Mouse (Mus musculus): Measurements from ENCODE around the gene Psmd5.

GRCm38 (mm10) chr2:34835669-34836068 lies 39.1 kb downstream of the Psmd5 start:
- no peak for TF ChIP-seq POLR2A (IDR thresholded peaks at IDR 0.05; ENCODE audit: low read depth, low read length)
- TF ChIP-seq CTCF (IDR thresholded peaks at IDR 0.05; ENCODE audit: borderline replicate concordance, insufficient read depth, low read length): no peak
